Comparison of ENCODE assay signal across 21 mouse cellular contexts in the genomic region with DNA sequence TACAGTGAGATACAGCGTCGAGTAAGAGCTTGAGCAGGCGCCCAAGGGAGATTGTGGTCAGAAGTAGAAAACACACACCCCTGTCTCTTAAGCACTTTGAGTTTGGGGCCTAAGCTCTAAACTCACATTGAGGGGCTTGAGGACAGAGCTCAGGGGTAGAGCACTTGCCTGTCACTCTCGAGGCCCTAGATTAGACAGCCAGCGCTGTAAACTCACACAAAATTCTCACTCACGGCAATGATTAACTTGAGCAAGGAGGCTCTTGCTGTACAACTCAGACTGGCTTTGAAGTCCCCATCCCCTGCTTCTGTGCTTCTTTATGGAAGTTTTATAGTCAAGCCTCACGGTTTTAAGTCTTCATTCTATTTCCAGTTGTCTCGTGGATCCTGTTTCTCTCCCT. TPM values are rescaled to one million over a fixed set of nuclear protein-coding genes. Genes with fewer than 3 reads are reported as not detected.
DNase-seq lines count a peak whose midpoint lies in the region; ATAC-seq and TF ChIP-seq lines count a peak whose summit lies in the region.
"Had no signal": no experiment of that assay in that cellular context is flagged by ENCODE, and none has a peak within 500 bp of the region (broad histone marks: within the 10 kb centered on the region; RNA-seq: fewer than 3 reads in every experiment).

No protein-coding gene starts in this region.

- no peak overlapping the region for H3K4me2 ChIP-seq in forebrain, embryonic 12.5 days
- no peak overlapping the region for H3K4me2 ChIP-seq in liver, embryonic 12.5 days
- H3K4me2 ChIP-seq in liver, embryonic 15.5 days: no peak overlapping the region
- H3K4me2 ChIP-seq: forebrain, embryonic 15.5 days; heart, embryonic 13.5 days; hindbrain, embryonic 13.5 days had no signal

- H3K27me3 ChIP-seq in forebrain, embryonic 10.5 days (ENCODE audit: poor library complexity, severe bottlenecking): peaks cover 40% of the 10 kb centered on the region
- H3K27me3 ChIP-seq in forebrain, embryonic 12.5 days: peaks cover 14% of the 10 kb centered on the region; the same call in 1 of the 2 replicates
- H3K27me3 ChIP-seq in kidney, adult 2 months (replicated peaks; ENCODE audit: control insufficient read depth, insufficient read depth, low read length): no peaks in the 10 kb centered on the region
- 0 out of 2 replicates have a peak, but pooled peaks cover 3% of the 10 kb centered on the region for H3K27me3 ChIP-seq in liver, embryonic 12.5 days (replicated peaks)
- no peaks in the 10 kb centered on the region for H3K27me3 ChIP-seq in liver, embryonic 15.5 days
- H3K27me3 ChIP-seq in hindbrain, embryonic 10.5 days (ENCODE audit: insufficient read depth, poor library complexity, severe bottlenecking): peaks cover 74% of the 10 kb centered on the region
- H3K27me3 ChIP-seq: forebrain, embryonic 15.5 days; heart, embryonic 13.5 days had no signal

- peaks cover 64% of the 10 kb centered on the region for H3K4me1 ChIP-seq in forebrain, embryonic 10.5 days
- H3K4me1 ChIP-seq in forebrain, embryonic 12.5 days: peaks cover 22% of the 10 kb centered on the region
- no peaks in the 10 kb centered on the region for H3K4me1 ChIP-seq in kidney, adult 2 months (ENCODE audit: control insufficient read depth, insufficient read depth, low read length)
- H3K4me1 ChIP-seq in liver, embryonic 12.5 days: peaks cover 74% of the 10 kb centered on the region
- peaks cover 69% of the 10 kb centered on the region for H3K4me1 ChIP-seq in liver, embryonic 15.5 days (replicated peaks)
- peaks cover 36% of the 10 kb centered on the region for H3K4me1 ChIP-seq in hindbrain, embryonic 10.5 days (replicated peaks)

- no peak for TF ChIP-seq CTCF in kidney, adult 2 months (conservative IDR thresholded peaks at IDR 0.05; ENCODE audit: insufficient read depth, insufficient read length, low read depth, low read length)

- H3K4me3 ChIP-seq in forebrain, embryonic 10.5 days: no peak overlapping the region
- no peak overlapping the region for H3K4me3 ChIP-seq in forebrain, embryonic 12.5 days (replicated peaks)
- H3K4me3 ChIP-seq in kidney, adult 2 months (ENCODE audit: insufficient read depth, low read depth, low read length): no peak overlapping the region
- no peak overlapping the region for H3K4me3 ChIP-seq in liver, embryonic 12.5 days
- H3K4me3 ChIP-seq in liver, embryonic 15.5 days (replicated peaks): no peak overlapping the region
- no peak overlapping the region for H3K4me3 ChIP-seq in hindbrain, embryonic 10.5 days
- H3K4me3 ChIP-seq: embryonic facial prominence, embryonic 10.5 days; forebrain, embryonic 15.5 days; heart, embryonic 13.5 days; hindbrain, embryonic 13.5 days had no signal

- no peak overlapping the region for H3K9ac ChIP-seq in forebrain, embryonic 12.5 days
- no peak overlapping the region for H3K9ac ChIP-seq in liver, embryonic 12.5 days
- no peak overlapping the region for H3K9ac ChIP-seq in liver, embryonic 15.5 days
- H3K9ac ChIP-seq: forebrain, embryonic 15.5 days; heart, embryonic 13.5 days; hindbrain, embryonic 13.5 days had no signal

- no peaks in the 10 kb centered on the region for H3K36me3 ChIP-seq in forebrain, embryonic 10.5 days (replicated peaks)
- H3K36me3 ChIP-seq in forebrain, embryonic 12.5 days (replicated peaks): no peaks in the 10 kb centered on the region
- H3K36me3 ChIP-seq in kidney, adult 2 months (ENCODE audit: control insufficient read depth, insufficient read depth, low read length): no peaks in the 10 kb centered on the region
- H3K36me3 ChIP-seq in liver, embryonic 12.5 days: no peaks in the 10 kb centered on the region
- no peaks in the 10 kb centered on the region for H3K36me3 ChIP-seq in liver, embryonic 15.5 days (replicated peaks)
- no peaks in the 10 kb centered on the region for H3K36me3 ChIP-seq in hindbrain, embryonic 10.5 days
- H3K36me3 ChIP-seq: embryonic facial prominence, embryonic 10.5 days; forebrain, embryonic 15.5 days; G1E; heart, embryonic 13.5 days; hindbrain, embryonic 13.5 days had no signal

- 84% methylated on average over 8 of the region's 8 CpGs for WGBS in forebrain, embryonic 10.5 days
- WGBS in forebrain, embryonic 12.5 days: 78% methylated on average over 8 of the region's 8 CpGs
- 55% methylated on average over 8 of the region's 8 CpGs for WGBS in kidney, adult 2 months
- 65% methylated on average over 8 of the region's 8 CpGs for WGBS in liver, embryonic 12.5 days (ENCODE audit: insufficient replicate concordance)
- 56% methylated on average over 8 of the region's 8 CpGs for WGBS in liver, embryonic 15.5 days (ENCODE audit: insufficient replicate concordance)
- 87% methylated on average over 8 of the region's 8 CpGs for WGBS in hindbrain, embryonic 10.5 days

- no peak for ATAC-seq in forebrain, embryonic 12.5 days (ENCODE audit: low FRiP score)
- no peak for ATAC-seq in liver, embryonic 12.5 days
- no peak for ATAC-seq in liver, embryonic 15.5 days (ENCODE audit: insufficient read depth)
- ATAC-seq: CD4-positive, CD25-positive, alpha-beta regulatory T cell, adult 4 months; forebrain, embryonic 15.5 days had no signal

- H3K9me3 ChIP-seq in forebrain, embryonic 10.5 days: peaks cover 12% of the 10 kb centered on the region
- 0 out of 2 replicates have a peak, but pooled peaks cover 3% of the 10 kb centered on the region for H3K9me3 ChIP-seq in forebrain, embryonic 12.5 days
- no peaks in the 10 kb centered on the region for H3K9me3 ChIP-seq in liver, embryonic 12.5 days (replicated peaks)
- no peaks in the 10 kb centered on the region for H3K9me3 ChIP-seq in liver, embryonic 15.5 days (replicated peaks)
- peaks cover 7% of the 10 kb centered on the region for H3K9me3 ChIP-seq in hindbrain, embryonic 10.5 days
- H3K9me3 ChIP-seq: forebrain, embryonic 15.5 days had no signal

- DNase-seq in forebrain, embryonic 10.5 days (ENCODE audit: extremely low spot score, low spot score): no peak
- peak; percentile 23 for DNase-seq in kidney, adult 2 months
- no peak for DNase-seq in kidney, adult 8-10 months
- DNase-seq in liver: no peak
- DNase-seq in hindbrain, embryonic 10.5 days (ENCODE audit: low spot score): no peak
- DNase-seq: adrenal gland, adult 8-10 months; adrenal gland, postnatal 36 days; B cell, adult 2 months; cerebellum, adult 2 months; cerebellum, postnatal 10 days; gastrocnemius, postnatal 10 days; heart, postnatal 4 days had no signal

- H3K27ac ChIP-seq in forebrain, embryonic 10.5 days: peak overlapping the region; percentile 82
- H3K27ac ChIP-seq in forebrain, embryonic 12.5 days: no peak overlapping the region
- no peak overlapping the region for H3K27ac ChIP-seq in kidney, adult 2 months (ENCODE audit: insufficient read depth, low read depth, low read length)
- H3K27ac ChIP-seq in liver, embryonic 12.5 days: peak overlapping the region; percentile 92
- peak overlapping the region; percentile 93 for H3K27ac ChIP-seq in liver, embryonic 15.5 days (replicated peaks)
- H3K27ac ChIP-seq in hindbrain, embryonic 10.5 days: no peak overlapping the region
- H3K27ac ChIP-seq: embryonic facial prominence, embryonic 10.5 days; forebrain, embryonic 15.5 days; heart, embryonic 13.5 days; hindbrain, embryonic 13.5 days had no signal

- no peak for TF ChIP-seq POLR2A in kidney, adult 2 months (IDR thresholded peaks at IDR 0.05; ENCODE audit: low read depth, low read length)

RNA-seq across cellular contexts. Expression of a gene that starts 25.7 kb away (rescaled TPM):
- polyA plus RNA-seq in forebrain, embryonic 10.5 days (2016; fragmentation: Nextera tagmentation; extraction: Ambion mirVana): 39.0 and 41.5 TPM in 2 replicates
- 33.7 and 34.6 TPM in 2 replicates for polyA plus RNA-seq in forebrain, embryonic 12.5 days (2016; fragmentation: Nextera tagmentation; extraction: Ambion mirVana)
- 7.3 and 8.0 TPM in 2 replicates for polyA plus RNA-seq in kidney, adult 2 months (2012; rRNA removed)
- polyA plus RNA-seq in liver, embryonic 12.5 days (2016; fragmentation: Nextera tagmentation; extraction: Ambion mirVana): 157 TPM in 2 replicates
- polyA plus RNA-seq in liver, embryonic 15.5 days (2015; fragmentation: Nextera tagmentation; extraction: Ambion mirVana): 81.7 and 84.5 TPM in 2 replicates
- 20.2 and 26.0 TPM in 2 replicates for polyA plus RNA-seq in hindbrain, embryonic 10.5 days (2016; fragmentation: Nextera tagmentation; extraction: Ambion mirVana)

Comparison
In these comparisons a context has a peak if more than half of its experiments do, and no peak if none do; other contexts are left out.
1. H3K27ac ChIP-seq: peak in forebrain, embryonic 10.5 days (single experiment), liver, embryonic 12.5 days (single experiment) and liver, embryonic 15.5 days (single experiment); none in forebrain, embryonic 12.5 days (single experiment), kidney, adult 2 months (single experiment) and hindbrain, embryonic 10.5 days (single experiment).